Mouse (Mus musculus) intestine, postnatal 0 days (tissue): ENCODE measurements around the gene Reln. TPM values are rescaled to one million over a fixed set of nuclear protein-coding genes. Genes with fewer than 3 reads are reported as not detected.

Experiments
- ATAC-seq: fragments of 200-750 bp; cut with Nextera tagmentation; 2 replicates; pipeline ENCODE4 v1.8.0; 2017; ENCODE audit warnings: mild to moderate bottlenecking, moderate TSS enrichment, moderate library complexity
- H3K27ac ChIP-seq: fragments of 300-500 bp; sonication (generic); 2 replicates; pipeline ENCODE4 v1.5.1; 2014; ENCODE audit warnings: mild to moderate bottlenecking, low read depth, low read length, moderate library complexity
- H3K27me3 ChIP-seq: fragments of 300-500 bp; sonication (generic); replicated peaks from 2 replicates; pipeline ENCODE4 v1.6.1; 2014; ENCODE audit warnings: low read length, mixed read lengths; ENCODE audit not compliant: control insufficient read depth, insufficient read depth
- H3K36me3 ChIP-seq: fragments of 300-500 bp; sonication (generic); 2 replicates; pipeline ENCODE4 v1.6.1; 2014; ENCODE audit warnings: mild to moderate bottlenecking, moderate library complexity; ENCODE audit not compliant: control insufficient read depth, insufficient read depth
- H3K4me1 ChIP-seq: fragments of 300-500 bp; sonication (generic); replicated peaks from 2 replicates; pipeline ENCODE4 v1.6.1; 2014; ENCODE audit warnings: antibody characterized with exemption, low read length, mixed read lengths; ENCODE audit not compliant: control insufficient read depth, insufficient read depth
- H3K4me2 ChIP-seq: fragments of 300-500 bp; sonication (generic); replicated peaks from 2 replicates; pipeline ENCODE4 v1.6.1; 2014; ENCODE audit warnings: low read depth, mild to moderate bottlenecking, moderate library complexity
- H3K4me3 ChIP-seq: fragments of 300-500 bp; sonication (generic); 2 replicates; pipeline ENCODE4 v1.5.1; 2014; ENCODE audit warnings: low read depth, low read length
- H3K9ac ChIP-seq: fragments of 300-500 bp; sonication (generic); 2 replicates; pipeline ENCODE4 v1.6.1; 2014; ENCODE audit warnings: mild to moderate bottlenecking, low read depth, low read length
- H3K9me3 ChIP-seq: fragments of 300-500 bp; sonication (generic); 2 replicates; pipeline ENCODE4 v1.6.1; 2016; ENCODE audit warnings: mixed run types; ENCODE audit not compliant: control insufficient read depth
- CTCF ChIP-seq: sonication (generic); IDR thresholded peaks from 2 replicates; pipeline ENCODE4 v1.5.1; 2016; ENCODE audit warnings: low read depth, mild to moderate bottlenecking, control low read depth, antibody characterized with exemption, moderate library complexity
- WGBS: fragments of 180-500 bp; shearing (Covaris S2); extraction: QIAGEN DNeasy Blood & Tissue Kit; methylation state at CpG from one replicate; pipeline ENCODE4 v1.1.7; 2014; 5-methylcytosine and 5-hydroxymethylcytosine counted together
- polyA plus RNA-seq: library from polyadenylated mRNA; unstranded; fragments of >200 nt; fragmentation: Nextera tagmentation; extraction: Ambion mirVana; gene quantifications from 2 replicates; pipeline ENCODE4 v1.2.1, GENCODE M21; 2015

The Reln gene
- polyA plus RNA-seq, 1 experiment from 2014 or later = 5.3 TPM

GRCm38 (mm10) chr5:21910726-21911125 lies 433.8 kb downstream of the Reln start:
- H3K36me3 ChIP-seq = no peaks in the 10 kb centered on the region
- H3K9me3 ChIP-seq = no peaks in the 10 kb centered on the region
- no peak overlapping the region for H3K27ac ChIP-seq
- no peak for ATAC-seq
- TF ChIP-seq CTCF = no peak
- no peak overlapping the region for H3K9ac ChIP-seq
- H3K4me3 ChIP-seq = no peak overlapping the region
- no peaks in the 10 kb centered on the region for H3K4me1 ChIP-seq
- H3K4me2 ChIP-seq = no peak overlapping the region
- H3K27me3 ChIP-seq = no peaks in the 10 kb centered on the region
- 92% methylated on average over 12 of the region's 12 CpGs for WGBS

- Histone ChIP-seq H3K27ac (no peak overlapping the region), H3K4me3 (no peak overlapping the region), H3K9me3 (no peaks in the 10 kb centered on the region), H3K4me2 (no peak overlapping the region), H3K27me3 (no peaks in the 10 kb centered on the region), H3K4me1 (no peaks in the 10 kb centered on the region), H3K36me3 (no peaks in the 10 kb centered on the region), H3K9ac (no peak overlapping the region)
- 81% methylated on average over 3 of the region's 3 CpGs for WGBS
- ATAC-seq = no peak
- TF ChIP-seq CTCF = no peak
Observed at GRCm38 (mm10) chr5:21909713-21910112, 434.8 kb downstream of the Reln start.

- WGBS = 64% methylated on average over 12 of the region's 12 CpGs
Observed at GRCm38 (mm10) chr5:21901411-21901810, 443.1 kb downstream of the Reln start.

GRCm38 (mm10) chr5:21900891-21901290 lies 443.6 kb downstream of the Reln start:
- TF ChIP-seq CTCF = no peak
- Histone ChIP-seq H3K9me3 (no peaks in the 10 kb centered on the region), H3K4me1 (no peaks in the 10 kb centered on the region), H3K36me3 (no peaks in the 10 kb centered on the region), H3K4me3 (no peak overlapping the region), H3K27ac (no peak overlapping the region), H3K9ac (no peak overlapping the region), H3K4me2 (no peak overlapping the region), H3K27me3 (no peaks in the 10 kb centered on the region)
- 63% methylated on average over 6 of the region's 6 CpGs for WGBS
- no peak for ATAC-seq

More at GRCm38 (mm10) chr5:21901411-21901810, 443.1 kb downstream of the Reln start:
- ATAC-seq = no peak
- no peaks in the 10 kb centered on the region for H3K9me3 ChIP-seq
- no peak overlapping the region for H3K27ac ChIP-seq
- no peak overlapping the region for H3K4me2 ChIP-seq
- TF ChIP-seq CTCF = no peak
- no peak overlapping the region for H3K9ac ChIP-seq
- no peaks in the 10 kb centered on the region for H3K27me3 ChIP-seq
- H3K4me3 ChIP-seq = no peak overlapping the region
- no peaks in the 10 kb centered on the region for H3K36me3 ChIP-seq
- no peaks in the 10 kb centered on the region for H3K4me1 ChIP-seq

GRCm38 (mm10) chr5:21898875-21899274 lies 445.6 kb downstream of the Reln start:
- no peaks in the 10 kb centered on the region for H3K9me3 ChIP-seq
- no peak overlapping the region for H3K27ac ChIP-seq
- WGBS = 82% methylated on average over 6 of the region's 6 CpGs
- H3K4me3 ChIP-seq = no peak overlapping the region
- H3K27me3 ChIP-seq = no peaks in the 10 kb centered on the region
- no peak overlapping the region for H3K9ac ChIP-seq
- no peak for TF ChIP-seq CTCF
- H3K4me2 ChIP-seq = no peak overlapping the region
- no peaks in the 10 kb centered on the region for H3K36me3 ChIP-seq
- no peak for ATAC-seq
- H3K4me1 ChIP-seq = no peaks in the 10 kb centered on the region

GRCm38 (mm10) chr5:21896586-21896985 lies 447.9 kb downstream of the Reln start:
- Histone ChIP-seq H3K9me3 (no peaks in the 10 kb centered on the region), H3K27ac (no peak overlapping the region), H3K4me1 (no peaks in the 10 kb centered on the region), H3K27me3 (no peaks in the 10 kb centered on the region), H3K4me3 (no peak overlapping the region), H3K9ac (no peak overlapping the region), H3K4me2 (no peak overlapping the region), H3K36me3 (no peaks in the 10 kb centered on the region)
- no peak for ATAC-seq
- TF ChIP-seq CTCF = no peak
- 63% methylated on average over 14 of the region's 14 CpGs for WGBS

GRCm38 (mm10) chr5:21894168-21894567 lies 450.3 kb downstream of the Reln start:
- Histone ChIP-seq H3K9me3 (no peaks in the 10 kb centered on the region), H3K27me3 (no peaks in the 10 kb centered on the region), H3K4me1 (no peaks in the 10 kb centered on the region), H3K9ac (no peak overlapping the region), H3K4me3 (no peak overlapping the region), H3K27ac (no peak overlapping the region), H3K36me3 (no peaks in the 10 kb centered on the region), H3K4me2 (no peak overlapping the region)
- ATAC-seq = no peak
- 83% methylated on average over 3 of the region's 3 CpGs for WGBS
- TF ChIP-seq CTCF = no peak
